Comparison of ENCODE assay signal across 11 mouse cellular contexts in the genomic region with DNA sequence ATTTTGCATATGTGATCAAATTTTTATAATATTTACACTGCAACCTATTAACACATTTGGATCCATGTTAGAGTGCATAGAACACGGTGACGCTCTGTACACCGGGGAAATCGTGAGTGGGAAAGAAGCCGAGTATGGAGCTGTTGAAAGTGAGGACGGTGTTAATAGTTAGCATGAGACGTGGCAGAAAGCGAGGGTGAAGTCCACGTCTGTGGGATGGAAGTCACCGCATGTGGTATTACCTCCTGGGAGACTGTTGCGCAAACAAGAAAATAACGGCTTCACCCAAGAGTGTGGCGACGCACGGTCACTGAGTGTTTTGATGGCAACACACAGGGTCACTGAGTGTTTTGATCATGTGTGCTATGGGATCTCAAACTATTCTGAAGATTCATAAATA.
"Had no signal": no experiment of that assay in that cellular context is flagged by ENCODE, and none has a peak within 500 bp of the region (broad histone marks: within the 10 kb centered on the region; RNA-seq: fewer than 3 reads in every experiment).

No protein-coding gene starts in this region.

- DNase-seq: layer of hippocampus, postnatal 36 days; liver; lung, adult 18-20 months; lung, postnatal 10 days; lung, postnatal 36 days; midbrain, embryonic 14.5 days; thymus, adult 2 months; thymus, postnatal 14 days; thymus, postnatal 4 days had no signal

- ATAC-seq: intestine, embryonic 15.5 days; liver, embryonic 12.5 days had no signal
